Mouse (Mus musculus) neural tube, embryonic 11.5 days (tissue): Measurements from ENCODE around the gene Coq4. TPM values are rescaled to one million over a fixed set of nuclear protein-coding genes. Genes with fewer than 3 reads are reported as not detected.

Experiments used
- ATAC-seq: fragments of 200-750 bp; cut with Nextera tagmentation; 2 replicates; pipeline ENCODE4 v1.8.0; 2017; ENCODE audit warnings: moderate number of reproducible peaks, mild to moderate bottlenecking, moderate TSS enrichment, moderate library complexity; ENCODE audit not compliant: insufficient read depth, low FRiP score, low TSS enrichment
- DNase-seq: peaks from one replicate; pipeline ENCODE4 v3.0.0-alpha.2; 2015; ENCODE audit warnings: low spot score
- H3K27ac ChIP-seq: fragments of 300-500 bp; sonication (generic); 2 replicates; pipeline ENCODE4 v1.5.1; 2014; ENCODE audit warnings: low read depth, mild to moderate bottlenecking, low read length
- H3K27me3 ChIP-seq: fragments of 300-500 bp; sonication (generic); 2 replicates; pipeline ENCODE4 v1.6.1; 2014; ENCODE audit warnings: mild to moderate bottlenecking, low read length, mixed read lengths; ENCODE audit not compliant: control insufficient read depth, insufficient read depth
- H3K36me3 ChIP-seq: fragments of 300-500 bp; sonication (generic); 2 replicates; pipeline ENCODE4 v1.6.1; 2014; ENCODE audit warnings: mild to moderate bottlenecking, low read length, moderate library complexity, mixed read lengths; ENCODE audit not compliant: control insufficient read depth, insufficient read depth
- H3K4me1 ChIP-seq: fragments of 300-500 bp; sonication (generic); 2 replicates; pipeline ENCODE4 v1.6.1; 2014; ENCODE audit warnings: low read length, mixed read lengths; ENCODE audit not compliant: control insufficient read depth, insufficient read depth
- H3K4me2 ChIP-seq: fragments of 300-500 bp; sonication (generic); 2 replicates; pipeline ENCODE4 v1.6.1; 2014; ENCODE audit warnings: low read depth, mild to moderate bottlenecking, moderate library complexity
- H3K4me3 ChIP-seq: fragments of 300-500 bp; sonication (generic); 2 replicates; pipeline ENCODE4 v1.5.1; 2014; ENCODE audit warnings: low read depth, low read length
- H3K9ac ChIP-seq: fragments of 300-500 bp; sonication (generic); 2 replicates; pipeline ENCODE4 v1.6.1; 2014; ENCODE audit warnings: mild to moderate bottlenecking, low read length
- H3K9me3 ChIP-seq: fragments of 300-500 bp; sonication (generic); 2 replicates; pipeline ENCODE4 v1.6.1; 2016; ENCODE audit warnings: low read length; ENCODE audit not compliant: control insufficient read depth
- WGBS: fragments of 180-500 bp; shearing (Covaris S2); extraction: QIAGEN DNeasy Blood & Tissue Kit; methylation state at CpG from one replicate; pipeline ENCODE4 v1.1.7; 2014; 5-methylcytosine and 5-hydroxymethylcytosine counted together
- polyA plus RNA-seq: library from polyadenylated mRNA; unstranded; fragments of >200 nt; fragmentation: Nextera tagmentation; extraction: Ambion mirVana; gene quantifications from 2 replicates; pipeline ENCODE4 v1.2.1, GENCODE M21; 2014

Gene Coq4
- polyA plus RNA-seq, 1 experiment from 2014 or later = 46.6 TPM

DNA sequence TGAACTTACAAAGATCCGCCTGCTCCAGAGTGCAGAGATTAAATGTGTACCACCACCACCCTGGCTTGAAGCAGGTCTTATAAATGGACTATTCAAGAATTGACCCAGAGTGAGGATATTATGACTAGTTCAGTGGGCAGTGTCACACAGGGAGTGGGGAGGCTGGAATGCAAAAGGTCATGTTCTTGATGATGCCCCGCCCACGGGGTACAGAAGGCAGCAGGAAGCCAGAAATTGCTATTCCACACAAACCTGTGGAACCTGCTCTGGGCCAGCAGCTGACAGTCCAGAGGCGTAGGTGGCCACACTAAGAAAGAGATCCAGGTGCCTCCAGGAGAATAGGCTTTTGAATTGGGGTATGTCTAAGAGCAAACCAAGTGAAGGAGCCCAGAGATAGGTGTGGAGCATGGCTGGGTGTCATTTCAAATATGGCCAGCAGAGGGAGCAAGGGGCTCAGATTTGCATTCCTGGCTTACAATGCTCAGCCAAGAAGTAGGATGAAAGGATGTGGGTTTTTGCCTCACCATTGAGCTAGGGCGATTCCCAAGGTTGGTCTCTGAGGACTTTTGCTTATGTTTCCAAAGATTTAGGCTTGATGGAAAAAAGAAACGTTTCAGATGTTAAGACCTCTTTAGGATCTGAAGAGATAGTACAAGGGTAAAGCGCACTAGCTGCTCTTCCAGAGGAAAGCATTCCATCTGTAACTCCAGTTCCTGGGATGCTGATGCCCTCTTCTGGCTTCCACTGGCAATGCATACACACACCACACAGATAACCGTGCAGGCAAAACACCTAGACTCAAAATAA lies 30.3 kb downstream of the Coq4 start:
- no peak overlapping the region for H3K27ac ChIP-seq
- no peak overlapping the region for H3K4me2 ChIP-seq
- no peaks in the 10 kb centered on the region for H3K27me3 ChIP-seq
- ATAC-seq (peak; percentile 33; the same call in 1 of the 2 replicates), DNase-seq (peak; percentile 89)
- no peak overlapping the region for H3K4me3 ChIP-seq
- 37% methylated on average over 8 of the region's 8 CpGs for WGBS
- no peaks in the 10 kb centered on the region for H3K9me3 ChIP-seq
- no peak overlapping the region for H3K9ac ChIP-seq
- H3K4me1 ChIP-seq = peaks cover 12% of the 10 kb centered on the region
- H3K36me3 ChIP-seq = peaks cover 12% of the 10 kb centered on the region

DNA sequence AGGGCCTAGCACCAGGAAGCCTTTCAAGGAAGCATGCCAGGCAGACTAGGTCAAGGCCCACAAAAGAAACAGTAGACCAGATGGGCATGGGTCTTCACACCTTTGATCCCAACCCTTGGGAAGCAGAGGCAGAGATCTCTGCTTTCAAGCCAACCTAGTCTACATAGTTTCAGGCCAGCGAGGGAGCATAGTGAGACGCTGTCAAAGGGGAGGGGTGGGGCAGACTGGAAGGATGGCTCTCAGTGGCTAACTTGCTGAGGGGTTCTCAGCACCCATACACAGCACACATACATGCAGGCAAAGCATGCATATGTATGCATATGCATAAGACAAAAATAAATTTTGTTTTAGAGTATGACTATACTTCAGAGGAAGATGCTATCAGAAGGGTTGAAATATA lies 32.1 kb downstream of the Coq4 start:
- Histone ChIP-seq H3K27ac (peak overlapping the region; percentile 86), H3K4me1 (peaks cover 12% of the 10 kb centered on the region), H3K9ac (no peak overlapping the region), H3K4me3 (no peak overlapping the region), H3K4me2 (peak overlapping the region; percentile 44), H3K36me3 (peaks cover 7% of the 10 kb centered on the region), H3K27me3 (no peaks in the 10 kb centered on the region), H3K9me3 (no peaks in the 10 kb centered on the region)
- DNase-seq = no peak
- 5% methylated on average over 2 of the region's 2 CpGs for WGBS
- no peak for ATAC-seq

DNA sequence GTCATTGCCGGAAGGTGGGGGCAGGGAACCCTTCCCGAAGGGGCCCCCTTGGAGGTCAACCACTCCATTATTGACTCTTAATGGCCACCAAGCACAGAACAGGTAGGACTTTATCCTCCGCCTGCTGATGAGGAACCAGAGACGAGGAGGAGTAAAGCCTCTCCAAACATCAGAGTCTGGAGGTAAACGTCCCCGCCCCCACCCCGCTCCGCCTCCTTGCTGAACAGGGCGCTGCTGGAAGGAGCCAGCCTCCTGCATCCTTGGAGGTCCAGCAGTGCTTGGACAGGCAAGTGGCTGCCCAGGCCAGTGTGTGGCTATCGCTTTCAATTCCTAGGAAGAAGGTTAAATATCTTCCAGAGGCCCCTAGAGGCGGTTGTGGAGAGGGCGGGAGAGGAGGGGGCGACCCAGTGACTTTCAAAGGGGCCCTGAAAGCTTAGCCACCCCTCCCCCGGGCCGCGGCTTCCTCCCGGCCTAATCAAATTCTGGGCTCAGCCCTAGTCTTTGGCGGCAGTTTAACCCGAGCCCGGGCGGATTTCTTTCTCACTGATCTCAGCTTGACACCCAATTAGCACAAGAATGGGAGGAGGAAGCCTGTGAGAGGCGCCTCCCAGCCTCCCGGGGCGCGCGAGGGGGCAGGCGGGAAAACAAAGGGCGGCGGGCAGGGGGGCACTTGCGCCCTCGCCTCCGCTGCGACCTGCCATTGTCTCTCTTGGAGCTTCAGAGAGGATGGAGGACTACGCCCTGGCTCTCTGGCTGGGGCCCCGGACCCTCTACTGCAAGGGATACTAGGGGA lies 32.9 kb downstream of the Coq4 start, which contains the start of gene Urm1:
Urm1 (plus strand) TSS at position 51 of the 793 bp plus-strand sequence.
- Histone ChIP-seq H3K4me3 (peak within 1 kb of the TSS; percentile 28), H3K4me1 (peaks cover 12% of the 10 kb centered on the region), H3K27ac (peak within 1 kb of the TSS; percentile 86), H3K4me2 (peak within 1 kb of the TSS; percentile 44), H3K27me3 (no peaks in the 10 kb centered on the region), H3K9ac (peak within 1 kb of the TSS; percentile 52), H3K36me3 (peaks cover 6% of the 10 kb centered on the region; the same call in 1 of the 2 replicates), H3K9me3 (no peaks in the 10 kb centered on the region)
- DNase-seq = peak; percentile 91
- ATAC-seq = peak; percentile 74
- under 1% methylated on average over 35 of the region's 35 CpGs for WGBS

DNA sequence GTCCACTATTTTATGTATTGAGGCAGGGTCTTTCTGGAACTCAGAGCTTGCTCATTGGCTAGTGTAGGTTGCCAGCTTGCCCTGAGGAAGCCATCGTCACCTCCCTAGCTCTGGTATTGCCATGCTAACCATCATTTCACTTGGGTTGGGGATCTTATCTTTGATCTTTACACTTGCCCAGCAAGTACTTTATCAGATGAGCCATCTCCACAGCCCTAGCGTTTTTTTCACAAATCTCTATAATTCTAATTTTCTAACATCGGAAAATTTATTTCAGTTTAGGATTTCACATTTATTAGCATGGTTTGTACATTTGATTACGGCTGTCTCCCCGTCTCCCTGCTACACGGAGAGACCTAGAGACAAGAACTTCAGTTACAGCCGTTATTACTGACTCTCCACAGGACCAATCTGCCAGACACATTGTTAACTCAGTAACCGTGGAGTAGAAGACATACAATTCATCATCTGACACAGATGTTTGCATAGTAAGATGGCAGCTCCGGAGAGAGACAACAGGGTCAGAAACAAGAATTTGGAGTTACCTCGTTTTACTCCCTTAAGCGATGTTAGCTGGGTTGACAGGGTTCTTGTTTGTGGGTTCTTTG lies 39.1 kb downstream of the Coq4 start:
- Histone ChIP-seq H3K36me3 (no peaks in the 10 kb centered on the region), H3K4me3 (peak overlapping the region; percentile 66), H3K9me3 (no peaks in the 10 kb centered on the region), H3K4me1 (peaks cover 6% of the 10 kb centered on the region), H3K9ac (peak overlapping the region; percentile 67), H3K27me3 (no peaks in the 10 kb centered on the region), H3K27ac (peak overlapping the region; percentile 86), H3K4me2 (peak overlapping the region; percentile 64)
- ATAC-seq (no peak), DNase-seq (no peak)
- WGBS = 11% methylated on average over 11 of the region's 11 CpGs

DNA sequence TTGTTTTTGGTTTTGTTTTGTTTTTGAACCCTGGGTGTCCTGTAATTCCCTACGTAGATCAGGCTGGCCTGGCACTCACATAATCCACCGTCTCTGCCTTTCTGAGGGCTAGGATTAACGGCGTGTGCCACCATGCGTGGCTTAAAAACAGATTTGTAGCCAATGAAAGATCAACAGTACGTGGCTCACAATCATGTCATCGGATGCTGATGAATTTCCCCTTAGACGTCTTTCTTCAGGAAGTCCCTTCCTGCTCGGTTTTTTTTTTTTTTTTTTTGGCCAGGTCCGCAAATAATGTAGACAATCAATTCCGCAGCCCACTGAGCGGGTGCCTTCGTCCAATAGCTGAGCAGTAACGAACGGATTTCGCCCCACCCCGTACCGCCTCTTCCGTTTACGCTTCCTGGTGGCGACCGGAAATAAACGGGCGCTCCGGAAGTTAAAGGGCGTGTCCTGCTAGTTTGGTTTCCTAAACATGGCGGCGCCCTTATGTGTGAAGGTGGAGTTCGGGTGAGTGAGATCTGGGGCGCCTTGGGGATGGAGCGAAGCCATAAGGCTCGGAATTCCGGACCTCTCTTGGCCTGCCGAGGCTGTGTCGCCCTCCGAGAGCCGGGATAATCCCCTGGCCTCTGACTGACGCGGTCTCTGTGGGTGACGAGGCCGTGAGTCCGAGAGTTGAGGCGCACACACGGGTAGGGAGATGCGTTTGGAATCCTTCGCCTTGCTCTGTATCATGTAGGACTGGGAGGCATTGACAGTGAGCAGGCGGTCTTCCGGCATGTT lies 39.8 kb downstream of the Coq4 start:
- peaks cover 6% of the 10 kb centered on the region for H3K4me1 ChIP-seq
- DNase-seq = peak; percentile 96
- WGBS = under 1% methylated on average over 48 of the region's 48 CpGs
- H3K36me3 ChIP-seq = no peaks in the 10 kb centered on the region
- H3K27ac ChIP-seq = peak overlapping the region; percentile 86
- peak overlapping the region; percentile 67 for H3K9ac ChIP-seq
- ATAC-seq = peak; percentile 95
- no peaks in the 10 kb centered on the region for H3K9me3 ChIP-seq
- H3K4me3 ChIP-seq = peak overlapping the region; percentile 66
- peak overlapping the region; percentile 64 for H3K4me2 ChIP-seq
- H3K27me3 ChIP-seq = no peaks in the 10 kb centered on the region

DNA sequence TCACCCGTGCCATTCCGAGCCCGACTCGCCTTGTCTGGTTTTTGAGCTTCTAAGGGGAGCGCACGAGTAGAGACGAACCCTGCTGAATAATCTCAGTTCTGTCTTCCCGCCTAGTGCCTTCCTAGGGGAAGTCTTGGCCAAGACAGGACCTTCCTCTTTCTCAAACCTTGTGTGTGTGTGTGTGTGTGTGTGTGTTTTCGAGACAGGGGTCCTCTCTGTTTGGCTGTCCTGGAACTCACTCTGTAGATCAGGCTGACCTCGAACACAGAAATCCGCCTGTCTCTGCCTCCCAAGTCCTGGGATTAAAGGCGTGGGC lies 40.4 kb downstream of the Coq4 start:
- Histone ChIP-seq H3K9ac (peak overlapping the region; percentile 67), H3K36me3 (no peaks in the 10 kb centered on the region), H3K9me3 (no peaks in the 10 kb centered on the region), H3K4me2 (peak overlapping the region; percentile 64), H3K4me3 (peak overlapping the region; percentile 66), H3K4me1 (peaks cover 6% of the 10 kb centered on the region), H3K27me3 (no peaks in the 10 kb centered on the region), H3K27ac (no peak overlapping the region)
- no peak for DNase-seq
- ATAC-seq = no peak
- WGBS = 4% methylated on average over 12 of the region's 12 CpGs

DNA sequence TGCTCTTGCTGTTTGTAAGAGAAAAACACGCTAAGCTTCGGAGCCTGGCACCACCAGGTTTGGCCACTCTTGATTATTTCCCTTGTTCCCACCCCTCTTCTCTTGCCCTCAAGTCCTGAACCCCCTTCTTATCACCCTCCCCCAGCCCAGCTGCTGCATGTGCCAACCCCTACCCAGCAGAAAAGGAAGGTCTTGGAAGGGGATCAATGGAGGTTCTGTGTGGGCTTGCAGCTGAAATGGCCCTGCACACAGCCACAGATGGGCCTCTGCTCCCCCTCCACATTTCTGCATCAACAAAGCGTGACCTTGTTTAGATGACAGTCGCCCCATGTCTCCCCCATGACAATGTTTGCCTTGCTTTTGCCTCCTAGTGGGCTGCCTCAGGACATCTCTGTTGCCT lies 43.8 kb downstream of the Coq4 start:
- ATAC-seq (no peak), DNase-seq (no peak)
- no peak overlapping the region for H3K4me2 ChIP-seq
- H3K4me3 ChIP-seq = no peak overlapping the region
- H3K9me3 ChIP-seq = no peaks in the 10 kb centered on the region
- peaks cover 14% of the 10 kb centered on the region for H3K4me1 ChIP-seq
- no peak overlapping the region for H3K27ac ChIP-seq
- WGBS = 87% methylated on average over 4 of the region's 4 CpGs
- peaks cover 4% of the 10 kb centered on the region; the same call in 1 of the 2 replicates for H3K36me3 ChIP-seq
- H3K9ac ChIP-seq = no peak overlapping the region
- H3K27me3 ChIP-seq = no peaks in the 10 kb centered on the region

DNA sequence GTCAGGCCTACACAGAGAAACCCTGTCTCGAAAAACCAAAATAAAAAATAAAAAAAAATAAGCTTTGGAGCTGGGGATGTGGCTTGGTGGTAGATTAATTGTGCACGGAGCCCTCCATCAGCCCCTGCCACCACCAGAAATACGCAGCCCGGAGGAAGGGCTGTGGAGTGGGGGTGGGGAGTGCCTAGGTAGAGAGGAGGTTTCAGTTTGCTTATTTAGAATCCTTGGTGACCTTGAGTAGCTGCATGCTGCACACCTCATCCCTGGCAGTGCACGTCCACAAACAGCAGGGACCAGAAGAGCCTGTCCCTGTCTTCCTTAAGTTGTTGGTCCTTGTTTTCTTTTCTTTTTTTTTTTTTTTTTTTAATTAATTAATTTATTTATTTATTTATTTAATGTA lies 46.5 kb downstream of the Coq4 start:
- Histone ChIP-seq H3K4me1 (peaks cover 21% of the 10 kb centered on the region), H3K9me3 (no peaks in the 10 kb centered on the region), H3K9ac (no peak overlapping the region), H3K36me3 (peaks cover 4% of the 10 kb centered on the region; the same call in 1 of the 2 replicates), H3K4me3 (no peak overlapping the region), H3K27me3 (no peaks in the 10 kb centered on the region), H3K4me2 (no peak overlapping the region), H3K27ac (no peak overlapping the region)
- no peak for DNase-seq
- WGBS = 97% methylated on average over 5 of the region's 5 CpGs
- ATAC-seq = no peak
